Mouse (Mus musculus) embryonic facial prominence, embryonic 14.5 days (tissue): ENCODE measurements at regions not wholly inside any gene's neighbourhood (a gene's known extent, or its start where the extent isn't known, plus 50 kb on each side); places are given as distances from the start of the nearest gene placed in this dataset.

Experiments used
- ATAC-seq: fragments of 200-750 bp; cut with Nextera tagmentation; 2 replicates; pipeline ENCODE4 v1.8.0; 2017; ENCODE audit warnings: low read depth, moderate number of reproducible peaks, moderate TSS enrichment
- DNase-seq: peaks from one replicate; pipeline ENCODE4 v3.0.0-alpha.2; 2015; ENCODE audit warnings: low spot score
- H3K27ac ChIP-seq: fragments of 300-500 bp; sonication (generic); replicated peaks from 2 replicates; pipeline ENCODE4 v1.5.1; 2014; ENCODE audit warnings: low read depth, mild to moderate bottlenecking, low read length, moderate library complexity
- H3K27me3 ChIP-seq: fragments of 300-500 bp; sonication (generic); replicated peaks from 2 replicates; pipeline ENCODE4 v1.6.1; 2014; ENCODE audit warnings: low read length; ENCODE audit not compliant: control insufficient read depth, insufficient read depth
- H3K36me3 ChIP-seq: fragments of 300-500 bp; sonication (generic); 2 replicates; pipeline ENCODE4 v1.6.1; 2014; ENCODE audit warnings: low read length, mixed read lengths; ENCODE audit not compliant: control insufficient read depth, insufficient read depth
- H3K4me1 ChIP-seq: fragments of 300-500 bp; sonication (generic); 2 replicates; pipeline ENCODE4 v1.6.1; 2014; ENCODE audit warnings: antibody characterized with exemption, low read length; ENCODE audit not compliant: control insufficient read depth, insufficient read depth
- H3K4me2 ChIP-seq: fragments of 300-500 bp; sonication (generic); 2 replicates; pipeline ENCODE4 v1.6.1; 2014; ENCODE audit warnings: low read depth, mild to moderate bottlenecking, low read length, moderate library complexity, mixed read lengths
- H3K4me3 ChIP-seq: fragments of 300-500 bp; sonication (generic); 2 replicates; pipeline ENCODE4 v1.5.1; 2014; ENCODE audit warnings: low read depth, mild to moderate bottlenecking, low read length
- H3K9ac ChIP-seq: fragments of 300-500 bp; sonication (generic); 2 replicates; pipeline ENCODE4 v1.6.1; 2014; ENCODE audit warnings: low read depth, mild to moderate bottlenecking, low read length, moderate library complexity, mixed read lengths
- H3K9me3 ChIP-seq: fragments of 300-500 bp; sonication (generic); 2 replicates; pipeline ENCODE4 v1.6.1; 2016; ENCODE audit warnings: low read length; ENCODE audit not compliant: control insufficient read depth
- WGBS: fragments of 180-500 bp; shearing (Covaris S2); extraction: QIAGEN DNeasy Blood & Tissue Kit; methylation state at CpG from one replicate; pipeline ENCODE4 v1.1.7; 2014; 5-methylcytosine and 5-hydroxymethylcytosine counted together

- no peak overlapping the region for H3K4me2 ChIP-seq
- H3K4me3 ChIP-seq: no peak overlapping the region
- peaks cover 4% of the 10 kb centered on the region; the same call in 1 of the 2 replicates for H3K4me1 ChIP-seq
- WGBS: 49% methylated on average over 5 of the region's 5 CpGs
- no peak overlapping the region for H3K9ac ChIP-seq
- H3K9me3 ChIP-seq: no peaks in the 10 kb centered on the region
- no peaks in the 10 kb centered on the region for H3K36me3 ChIP-seq
- H3K27ac ChIP-seq: no peak overlapping the region
- no peaks in the 10 kb centered on the region for H3K27me3 ChIP-seq
- DNase-seq (no peak), ATAC-seq (no peak)
Measured at GRCm38 (mm10) chr15:25492161-25492746, 78.7 kb upstream of the Basp1 start.

- no peak overlapping the region for H3K9ac ChIP-seq
- H3K4me3 ChIP-seq: no peak overlapping the region
- DNase-seq (no peak), ATAC-seq (no peak)
- peaks cover 4% of the 10 kb centered on the region; the same call in 1 of the 2 replicates for H3K4me1 ChIP-seq
- no peaks in the 10 kb centered on the region for H3K36me3 ChIP-seq
- WGBS: 57% methylated on average over 8 of the region's 8 CpGs
- H3K27ac ChIP-seq: no peak overlapping the region
- H3K9me3 ChIP-seq: no peaks in the 10 kb centered on the region
- H3K27me3 ChIP-seq: no peaks in the 10 kb centered on the region
- no peak overlapping the region for H3K4me2 ChIP-seq
Measured at GRCm38 (mm10) chr15:25494687-25495299, 81.2 kb upstream of the Basp1 start.

DNA sequence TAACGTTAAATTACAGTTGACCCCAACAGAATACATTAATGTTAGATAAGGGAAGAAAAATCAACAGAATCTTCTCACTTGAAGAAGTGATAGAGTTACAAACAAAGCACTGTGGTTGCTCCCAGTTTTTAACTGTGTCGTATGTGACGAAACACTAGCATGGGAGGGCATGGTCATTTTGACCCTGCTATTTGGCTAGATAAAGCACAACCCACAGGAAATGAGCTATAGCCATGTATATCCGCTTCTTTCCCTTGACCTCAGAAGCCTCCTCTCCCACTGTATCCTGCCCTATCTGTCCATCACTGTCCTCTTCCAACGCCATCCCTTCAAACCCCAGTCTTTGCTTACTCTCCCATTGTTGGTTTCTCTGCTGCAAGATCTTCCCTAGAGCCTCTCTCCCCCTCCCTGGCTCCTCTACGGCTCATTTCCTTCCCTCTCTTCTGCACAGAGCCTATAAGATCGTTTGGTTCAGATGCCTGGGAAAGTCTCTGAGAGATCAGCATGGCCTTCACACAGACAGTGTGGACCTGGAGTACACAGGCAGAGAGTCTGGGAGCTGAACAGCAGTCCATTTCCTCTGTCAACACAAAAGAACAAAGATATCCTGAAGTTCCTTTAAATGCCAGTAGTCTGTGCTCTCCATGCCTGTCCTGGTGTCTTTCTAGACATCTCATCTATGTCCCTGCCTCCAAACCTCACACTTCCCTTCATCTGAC is 82.5 kb upstream of the Basp1 start:
- Histone ChIP-seq H3K4me1 (peaks cover 4% of the 10 kb centered on the region; the same call in 1 of the 2 replicates), H3K9me3 (no peaks in the 10 kb centered on the region), H3K4me3 (no peak overlapping the region), H3K27ac (no peak overlapping the region), H3K36me3 (no peaks in the 10 kb centered on the region), H3K4me2 (no peak overlapping the region), H3K9ac (no peak overlapping the region), H3K27me3 (no peaks in the 10 kb centered on the region)
- WGBS: 52% methylated on average over 7 of the region's 7 CpGs
- ATAC-seq (no peak), DNase-seq (no peak)

DNA sequence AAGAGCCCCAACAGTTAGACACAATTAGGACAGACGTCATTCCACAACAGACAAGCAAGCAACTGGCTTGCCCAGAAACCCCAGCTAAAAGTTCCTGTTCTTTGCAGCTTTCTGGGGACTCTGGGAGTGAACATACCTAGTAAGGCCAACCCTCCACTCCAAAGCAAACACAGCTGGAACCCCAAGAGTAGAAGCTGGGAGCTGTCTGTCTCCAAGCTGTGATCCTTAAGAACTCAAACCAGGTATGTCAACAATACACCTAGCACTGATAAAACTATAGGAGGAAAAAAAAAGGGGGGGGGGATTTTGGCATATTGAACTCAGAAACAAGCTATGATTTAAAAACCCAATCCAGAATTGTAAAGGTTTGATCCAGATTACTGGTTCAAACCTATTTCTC is 84.2 kb upstream of the Basp1 start:
- Histone ChIP-seq H3K27me3 (no peaks in the 10 kb centered on the region), H3K4me2 (no peak overlapping the region), H3K9me3 (no peaks in the 10 kb centered on the region), H3K9ac (no peak overlapping the region), H3K27ac (no peak overlapping the region), H3K4me1 (peaks cover 4% of the 10 kb centered on the region; the same call in 1 of the 2 replicates), H3K4me3 (no peak overlapping the region), H3K36me3 (no peaks in the 10 kb centered on the region)
- ATAC-seq (no peak), DNase-seq (no peak)
- 63% methylated on average over 1 of the region's 1 CpGs for WGBS

DNA sequence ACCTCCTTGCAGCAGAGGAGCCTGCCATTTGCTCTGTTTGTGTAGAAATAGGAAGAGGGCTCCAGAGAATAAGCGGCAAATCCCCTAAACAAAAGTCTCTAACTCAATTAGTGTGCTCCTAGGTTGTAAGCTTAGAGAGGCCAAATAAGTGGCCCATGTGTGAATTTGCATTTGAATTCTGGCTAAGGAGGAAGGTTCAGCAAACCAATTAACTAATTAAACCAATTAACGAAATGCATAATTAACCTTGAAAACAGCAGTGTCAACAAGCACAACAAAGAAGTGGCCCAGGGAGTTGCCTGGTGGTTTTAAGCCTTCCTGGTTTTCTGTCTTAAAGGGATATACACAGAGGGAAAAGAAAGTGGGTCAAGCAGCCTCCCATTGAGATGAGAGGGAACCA is 84.9 kb upstream of the Basp1 start:
- DNase-seq (no peak), ATAC-seq (peak; percentile 44; the same call in 1 of the 2 replicates)
- H3K9ac ChIP-seq: no peak overlapping the region
- H3K4me3 ChIP-seq: no peak overlapping the region
- H3K36me3 ChIP-seq: no peaks in the 10 kb centered on the region
- no peaks in the 10 kb centered on the region for H3K27me3 ChIP-seq
- H3K4me1 ChIP-seq: no peaks in the 10 kb centered on the region
- no peak overlapping the region for H3K4me2 ChIP-seq
- H3K27ac ChIP-seq: no peak overlapping the region
- WGBS: 32% methylated on average over 2 of the region's 2 CpGs
- H3K9me3 ChIP-seq: no peaks in the 10 kb centered on the region

- no peak overlapping the region for H3K4me3 ChIP-seq
- no peaks in the 10 kb centered on the region for H3K27me3 ChIP-seq
- 93% methylated on average over 5 of the region's 5 CpGs for WGBS
- no peak overlapping the region for H3K27ac ChIP-seq
- no peaks in the 10 kb centered on the region for H3K4me1 ChIP-seq
- no peak overlapping the region for H3K4me2 ChIP-seq
- DNase-seq (no peak), ATAC-seq (no peak)
- no peaks in the 10 kb centered on the region for H3K36me3 ChIP-seq
- H3K9ac ChIP-seq: no peak overlapping the region
- no peaks in the 10 kb centered on the region for H3K9me3 ChIP-seq
Measured at GRCm38 (mm10) chr15:25502513-25502912, 88.9 kb upstream of the Basp1 start.

- Histone ChIP-seq H3K27me3 (no peaks in the 10 kb centered on the region), H3K4me3 (no peak overlapping the region), H3K9me3 (no peaks in the 10 kb centered on the region), H3K27ac (no peak overlapping the region), H3K4me2 (no peak overlapping the region), H3K4me1 (no peaks in the 10 kb centered on the region), H3K36me3 (no peaks in the 10 kb centered on the region), H3K9ac (no peak overlapping the region)
- 52% methylated on average over 6 of the region's 6 CpGs for WGBS
- ATAC-seq (no peak), DNase-seq (no peak)
Measured at GRCm38 (mm10) chr15:25503104-25503503, 89.5 kb upstream of the Basp1 start.

DNA sequence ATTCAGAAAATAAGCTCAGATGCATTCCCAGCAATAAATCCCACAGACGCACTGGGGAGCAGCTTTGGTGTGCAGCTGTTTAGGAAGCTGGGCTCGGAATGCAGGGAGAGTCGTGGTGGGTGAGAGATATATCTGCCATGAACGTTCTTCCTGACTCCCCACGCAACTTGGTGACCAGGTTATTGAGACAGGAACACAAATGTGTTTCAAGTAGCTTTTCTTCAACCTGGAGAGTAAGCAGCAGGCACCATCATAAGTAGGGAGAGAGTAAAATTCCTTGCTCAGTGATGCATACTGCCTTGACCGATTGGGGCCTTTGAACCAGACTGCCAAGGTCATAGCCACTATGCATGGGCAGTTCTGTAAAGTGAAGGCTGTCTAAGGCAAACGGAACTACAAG is 95.6 kb upstream of the Basp1 start:
- H3K4me2 ChIP-seq: no peak overlapping the region
- H3K36me3 ChIP-seq: no peaks in the 10 kb centered on the region
- 27% methylated on average over 7 of the region's 7 CpGs for WGBS
- no peak overlapping the region for H3K4me3 ChIP-seq
- no peaks in the 10 kb centered on the region for H3K9me3 ChIP-seq
- no peaks in the 10 kb centered on the region for H3K27me3 ChIP-seq
- peaks cover 14% of the 10 kb centered on the region; the same call in 1 of the 2 replicates for H3K4me1 ChIP-seq
- ATAC-seq: no peak
- no peak overlapping the region for H3K9ac ChIP-seq
- no peak for DNase-seq
- H3K27ac ChIP-seq: no peak overlapping the region
